Mouse (Mus musculus): ENCODE measurements around the gene Fry. TPM values are rescaled to one million over a fixed set of nuclear protein-coding genes. Genes with fewer than 3 reads are reported as not detected.

Fry gene
- polyA plus RNA-seq, 1 experiment from 2014 or later: 10.2 TPM

DNA sequence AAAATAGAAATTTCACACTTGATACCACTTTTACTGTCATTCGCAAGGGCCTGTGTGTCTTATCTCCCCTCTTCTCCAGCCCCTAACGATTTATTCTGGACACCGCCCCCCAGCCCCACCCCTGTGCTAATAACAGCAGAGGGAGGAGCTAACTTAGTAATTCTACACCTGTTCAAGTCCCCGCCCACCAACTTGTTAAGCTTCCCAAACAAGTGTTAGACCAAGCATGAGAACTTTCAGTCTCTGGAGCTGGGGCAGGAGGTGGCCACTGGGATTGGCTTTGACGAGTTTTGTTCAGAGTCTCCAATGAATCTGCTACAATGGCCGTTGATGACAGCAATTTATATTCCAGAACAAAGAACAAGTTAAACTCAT lies 77.8 kb downstream of the Fry start:
- H3K36me3 ChIP-seq: no peaks in the 10 kb centered on the region
- H3K27ac ChIP-seq: no peak overlapping the region
- no peaks in the 10 kb centered on the region for H3K9me3 ChIP-seq
- no peak for ATAC-seq (ENCODE audit: insufficient number of reproducible peaks, insufficient read depth, low FRiP score, low TSS enrichment)
- no peak overlapping the region for H3K9ac ChIP-seq
- WGBS: 3% methylated on average over 6 of the region's 6 CpGs
- peak overlapping the region; percentile 35 for H3K4me3 ChIP-seq
- H3K4me2 ChIP-seq (replicated peaks): peak overlapping the region; percentile 58
- H3K27me3 ChIP-seq: no peaks in the 10 kb centered on the region
- H3K4me1 ChIP-seq: peaks cover 12% of the 10 kb centered on the region

DNA sequence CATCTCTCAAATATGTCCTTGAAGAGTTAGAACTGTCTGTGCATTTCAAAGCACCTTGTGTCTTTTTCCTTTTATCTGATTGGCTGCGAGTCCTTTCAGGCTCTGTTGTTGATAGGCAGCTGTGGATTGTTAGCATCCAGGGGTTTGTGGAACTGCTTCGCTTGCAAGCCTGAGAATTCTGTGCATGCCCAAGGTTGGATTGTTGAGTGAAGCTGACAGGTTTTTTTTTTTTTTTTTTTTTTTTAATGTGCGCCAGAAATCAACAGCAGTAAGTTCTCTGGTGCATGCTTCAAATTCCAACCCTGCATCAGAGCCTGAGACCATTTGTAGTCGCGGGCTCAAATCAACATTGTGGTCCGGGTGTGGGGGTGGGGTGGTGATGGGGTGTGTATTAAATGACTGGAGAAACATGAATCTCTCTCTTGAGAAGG lies 78.5 kb downstream of the Fry start:
- 14% methylated on average over 6 of the region's 6 CpGs for WGBS
- Histone ChIP-seq H3K9me3 (no peaks in the 10 kb centered on the region), H3K4me2 (replicated peaks) (peak overlapping the region; percentile 58), H3K27ac (no peak overlapping the region), H3K4me3 (peak overlapping the region; percentile 35), H3K27me3 (no peaks in the 10 kb centered on the region), H3K4me1 (peaks cover 12% of the 10 kb centered on the region), H3K9ac (no peak overlapping the region), H3K36me3 (no peaks in the 10 kb centered on the region)
- ATAC-seq (ENCODE audit: insufficient number of reproducible peaks, insufficient read depth, low FRiP score, low TSS enrichment): no peak

DNA sequence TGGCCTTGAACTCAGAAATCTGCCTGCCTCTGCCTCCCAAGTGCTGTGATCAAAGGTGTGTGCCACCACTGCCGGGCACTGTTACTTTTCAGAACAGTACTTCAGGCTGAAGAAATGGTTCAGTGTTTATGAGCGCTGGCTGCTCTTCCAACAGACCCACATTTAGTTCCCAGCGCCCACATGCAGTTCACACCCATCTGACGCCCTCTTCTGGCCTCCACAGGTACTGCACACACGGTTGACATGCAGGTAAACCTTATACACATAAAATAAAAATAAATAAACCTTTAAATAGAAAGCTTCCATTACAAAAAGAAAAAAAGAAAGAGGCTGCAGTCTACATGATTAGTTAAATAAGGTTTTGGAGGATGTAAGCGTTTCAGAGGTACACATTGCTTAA lies 88.3 kb downstream of the Fry start:
- Histone ChIP-seq H3K9ac (no peak overlapping the region), H3K4me1 (peaks cover 8% of the 10 kb centered on the region; the same call in 1 of the 2 replicates), H3K9me3 (no peaks in the 10 kb centered on the region), H3K27me3 (no peaks in the 10 kb centered on the region), H3K4me2 (replicated peaks) (no peak overlapping the region), H3K4me3 (no peak overlapping the region), H3K27ac (no peak overlapping the region), H3K36me3 (no peaks in the 10 kb centered on the region)
- WGBS: 86% methylated on average over 6 of the region's 6 CpGs
- no peak for ATAC-seq (ENCODE audit: insufficient number of reproducible peaks, insufficient read depth, low FRiP score, low TSS enrichment)

DNA sequence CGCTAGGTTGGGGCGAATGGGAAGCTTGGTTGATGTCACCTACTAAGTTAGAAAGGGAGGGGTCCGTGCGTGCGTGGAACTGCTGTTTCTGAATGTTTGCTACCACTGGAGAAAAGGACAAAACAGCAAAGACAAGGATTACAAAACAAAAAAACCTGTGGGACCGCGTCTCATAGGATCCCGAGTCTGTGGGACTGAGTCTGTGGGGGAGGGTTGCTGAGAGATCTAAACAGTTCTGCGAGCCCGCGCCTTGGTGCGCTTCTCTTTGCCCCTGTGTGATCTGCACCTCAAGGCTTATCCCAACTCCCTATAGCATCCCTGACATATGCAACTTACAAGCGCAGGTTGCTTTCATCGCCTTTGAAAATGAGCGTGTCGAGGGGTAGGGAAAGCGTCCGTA lies 89.2 kb downstream of the Fry start:
- Histone ChIP-seq H3K9me3 (no peaks in the 10 kb centered on the region), H3K4me2 (replicated peaks) (peak overlapping the region; percentile 23), H3K9ac (no peak overlapping the region), H3K27ac (no peak overlapping the region), H3K4me1 (peaks cover 8% of the 10 kb centered on the region; the same call in 1 of the 2 replicates), H3K4me3 (no peak overlapping the region), H3K27me3 (no peaks in the 10 kb centered on the region), H3K36me3 (no peaks in the 10 kb centered on the region)
- WGBS: 45% methylated on average over 18 of the region's 18 CpGs
- no peak; the same call in 1 of the 2 replicates for ATAC-seq (ENCODE audit: insufficient number of reproducible peaks, insufficient read depth, low FRiP score, low TSS enrichment)

DNA sequence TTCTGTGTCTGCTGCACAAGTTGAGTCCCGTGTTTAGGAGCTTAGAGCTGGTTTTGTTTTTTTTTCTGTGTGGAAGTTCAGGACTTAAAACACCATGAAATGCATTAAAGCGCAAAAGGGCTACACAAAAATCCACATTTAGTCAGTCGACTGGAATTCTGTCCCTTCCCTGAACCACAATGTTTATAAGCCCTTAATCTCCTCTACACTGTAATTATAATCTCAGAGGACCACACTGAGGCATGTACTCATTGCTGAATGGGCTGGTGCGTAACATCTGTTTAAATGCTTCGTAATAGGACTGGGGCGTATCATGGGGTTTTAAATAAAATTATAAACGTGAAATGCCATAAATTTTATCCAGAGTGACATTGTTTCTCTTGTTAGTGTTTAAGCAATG lies 89.6 kb downstream of the Fry start:
- H3K27me3 ChIP-seq: no peaks in the 10 kb centered on the region
- peaks cover 8% of the 10 kb centered on the region; the same call in 1 of the 2 replicates for H3K4me1 ChIP-seq
- peak overlapping the region; percentile 23 for H3K4me2 ChIP-seq (replicated peaks)
- no peak overlapping the region for H3K9ac ChIP-seq
- no peaks in the 10 kb centered on the region for H3K9me3 ChIP-seq
- H3K36me3 ChIP-seq: no peaks in the 10 kb centered on the region
- 35% methylated on average over 7 of the region's 7 CpGs for WGBS
- H3K4me3 ChIP-seq: no peak overlapping the region
- no peak for ATAC-seq (ENCODE audit: insufficient number of reproducible peaks, insufficient read depth, low FRiP score, low TSS enrichment)
- no peak overlapping the region for H3K27ac ChIP-seq

DNA sequence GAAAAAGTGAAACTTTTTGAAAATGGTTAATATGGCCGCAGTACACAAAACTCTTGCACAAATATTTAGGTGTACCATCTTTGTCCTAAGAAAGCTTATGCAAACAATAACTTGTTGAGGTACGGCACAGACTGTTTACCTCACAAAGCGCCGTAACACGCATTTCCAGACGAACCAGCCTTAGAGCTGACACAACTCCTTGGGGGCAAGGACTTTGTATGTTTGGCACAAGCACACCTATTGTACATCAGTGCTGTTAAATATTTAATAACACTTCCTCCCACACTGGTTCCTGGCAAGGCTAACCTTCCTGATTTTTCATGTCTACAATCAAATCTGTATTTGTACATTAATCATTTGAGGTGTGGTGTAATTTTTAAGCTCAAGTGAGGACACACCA lies 95.6 kb downstream of the Fry start:
- H3K4me2 ChIP-seq (replicated peaks): no peak overlapping the region
- H3K27me3 ChIP-seq: no peaks in the 10 kb centered on the region
- H3K9me3 ChIP-seq: no peaks in the 10 kb centered on the region
- no peaks in the 10 kb centered on the region for H3K36me3 ChIP-seq
- no peak for ATAC-seq (ENCODE audit: insufficient number of reproducible peaks, insufficient read depth, low FRiP score, low TSS enrichment)
- 87% methylated on average over 6 of the region's 6 CpGs for WGBS
- no peak overlapping the region for H3K9ac ChIP-seq
- no peaks in the 10 kb centered on the region for H3K4me1 ChIP-seq
- no peak overlapping the region for H3K27ac ChIP-seq
- no peak overlapping the region for H3K4me3 ChIP-seq

DNA sequence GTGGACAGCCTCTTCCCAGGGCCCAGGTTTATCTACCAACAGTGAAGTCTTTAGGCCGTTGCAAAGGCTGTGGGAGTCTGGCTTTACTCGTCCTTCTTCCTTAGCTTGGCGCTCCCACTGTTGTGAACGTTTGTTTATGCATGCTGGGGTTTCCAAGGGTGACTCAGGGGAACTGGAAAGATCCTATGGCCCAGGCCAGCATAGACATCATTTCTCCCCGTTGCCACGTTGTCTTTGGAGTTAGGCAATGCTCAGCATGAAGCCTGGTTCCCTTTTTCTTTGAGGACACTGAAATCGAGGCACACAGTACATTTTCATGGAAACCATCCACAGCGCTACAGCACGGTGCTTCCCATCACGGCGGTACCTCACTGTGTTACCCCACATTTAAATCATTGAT lies 97.6 kb downstream of the Fry start:
- no peaks in the 10 kb centered on the region for H3K36me3 ChIP-seq
- no peaks in the 10 kb centered on the region for H3K27me3 ChIP-seq
- H3K4me2 ChIP-seq (replicated peaks): no peak overlapping the region
- H3K9ac ChIP-seq: no peak overlapping the region
- no peak overlapping the region for H3K27ac ChIP-seq
- no peak overlapping the region for H3K4me3 ChIP-seq
- no peaks in the 10 kb centered on the region for H3K4me1 ChIP-seq
- ATAC-seq (ENCODE audit: insufficient number of reproducible peaks, insufficient read depth, low FRiP score, low TSS enrichment): no peak
- 71% methylated on average over 11 of the region's 11 CpGs for WGBS
- H3K9me3 ChIP-seq: no peaks in the 10 kb centered on the region

DNA sequence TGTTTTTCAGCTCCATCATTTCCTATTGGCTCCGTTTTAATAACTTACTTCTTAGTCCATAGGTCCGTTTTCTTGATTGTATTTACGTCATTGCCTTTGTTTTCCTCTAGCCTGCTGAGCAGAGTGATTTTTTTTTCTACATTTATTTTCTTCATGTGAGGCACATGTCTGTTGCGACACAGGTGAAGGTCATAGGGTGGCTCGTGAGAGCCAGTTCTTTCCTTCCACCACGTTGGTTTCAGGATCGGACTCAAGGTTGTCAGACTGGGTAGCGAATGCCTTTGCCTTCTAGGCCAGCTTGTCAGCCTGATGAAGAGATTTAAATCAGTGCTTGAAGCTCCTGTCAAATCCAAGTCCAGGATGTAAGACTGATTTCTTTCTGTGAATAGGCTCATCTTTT lies 101.0 kb downstream of the Fry start:
- no peak for ATAC-seq (ENCODE audit: insufficient number of reproducible peaks, insufficient read depth, low FRiP score, low TSS enrichment)
- no peak overlapping the region for H3K27ac ChIP-seq
- no peak overlapping the region for H3K9ac ChIP-seq
- no peaks in the 10 kb centered on the region for H3K4me1 ChIP-seq
- H3K4me3 ChIP-seq: no peak overlapping the region
- WGBS: 87% methylated on average over 8 of the region's 8 CpGs
- no peak overlapping the region for H3K4me2 ChIP-seq (replicated peaks)
- H3K27me3 ChIP-seq: no peaks in the 10 kb centered on the region
- H3K36me3 ChIP-seq: no peaks in the 10 kb centered on the region
- no peaks in the 10 kb centered on the region for H3K9me3 ChIP-seq

DNA sequence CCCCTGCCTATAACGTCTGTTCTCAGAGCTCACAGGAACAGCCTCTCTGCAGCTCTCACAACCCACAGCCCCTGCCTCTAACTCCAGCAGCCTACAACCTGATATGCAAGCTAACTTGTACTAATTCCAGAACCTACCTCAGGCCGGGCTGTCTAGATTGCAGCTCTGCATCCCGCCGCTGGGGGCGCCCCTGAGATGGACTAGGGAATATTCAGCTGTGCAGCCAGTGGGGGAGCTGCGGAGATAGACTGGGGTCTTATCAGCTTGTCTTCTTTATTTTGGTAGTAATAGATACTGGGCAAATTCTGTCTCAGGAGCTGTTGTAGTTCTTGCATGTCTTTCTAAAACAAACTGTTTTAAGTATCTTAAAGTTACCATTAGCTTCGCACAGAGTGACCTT lies 101.9 kb downstream of the Fry start:
- no peaks in the 10 kb centered on the region for H3K9me3 ChIP-seq
- H3K4me2 ChIP-seq (replicated peaks): no peak overlapping the region
- no peak for ATAC-seq (ENCODE audit: insufficient number of reproducible peaks, insufficient read depth, low FRiP score, low TSS enrichment)
- 37% methylated on average over 7 of the region's 7 CpGs for WGBS
- no peak overlapping the region for H3K27ac ChIP-seq
- H3K4me1 ChIP-seq: no peaks in the 10 kb centered on the region
- H3K4me3 ChIP-seq: no peak overlapping the region
- H3K36me3 ChIP-seq: no peaks in the 10 kb centered on the region
- H3K27me3 ChIP-seq: no peaks in the 10 kb centered on the region
- no peak overlapping the region for H3K9ac ChIP-seq

DNA sequence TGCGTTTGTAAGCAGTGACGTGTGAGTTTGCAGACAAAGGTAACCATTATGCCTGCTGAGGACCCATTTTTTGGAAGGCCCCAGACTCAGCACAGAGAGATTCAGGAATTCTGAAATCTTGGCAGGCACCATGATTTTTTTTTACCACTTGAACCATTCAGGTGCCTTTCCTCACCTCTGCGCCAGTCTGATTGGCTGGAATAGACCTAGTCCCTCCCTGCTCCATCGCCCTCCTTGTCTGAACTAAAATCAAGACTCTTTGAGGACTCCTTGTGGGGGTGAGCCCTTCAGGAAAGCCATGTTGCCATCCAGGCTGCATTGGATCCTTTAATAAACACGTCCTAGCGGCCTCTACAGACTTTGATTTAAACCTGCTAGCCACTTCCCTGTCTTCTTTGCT lies 103.4 kb downstream of the Fry start:
- no peak for ATAC-seq (ENCODE audit: insufficient number of reproducible peaks, insufficient read depth, low FRiP score, low TSS enrichment)
- Histone ChIP-seq H3K4me3 (no peak overlapping the region), H3K4me2 (replicated peaks) (no peak overlapping the region), H3K27me3 (no peaks in the 10 kb centered on the region), H3K9me3 (no peaks in the 10 kb centered on the region), H3K4me1 (no peaks in the 10 kb centered on the region), H3K9ac (no peak overlapping the region), H3K27ac (no peak overlapping the region), H3K36me3 (no peaks in the 10 kb centered on the region)
- WGBS: 79% methylated on average over 6 of the region's 6 CpGs

DNA sequence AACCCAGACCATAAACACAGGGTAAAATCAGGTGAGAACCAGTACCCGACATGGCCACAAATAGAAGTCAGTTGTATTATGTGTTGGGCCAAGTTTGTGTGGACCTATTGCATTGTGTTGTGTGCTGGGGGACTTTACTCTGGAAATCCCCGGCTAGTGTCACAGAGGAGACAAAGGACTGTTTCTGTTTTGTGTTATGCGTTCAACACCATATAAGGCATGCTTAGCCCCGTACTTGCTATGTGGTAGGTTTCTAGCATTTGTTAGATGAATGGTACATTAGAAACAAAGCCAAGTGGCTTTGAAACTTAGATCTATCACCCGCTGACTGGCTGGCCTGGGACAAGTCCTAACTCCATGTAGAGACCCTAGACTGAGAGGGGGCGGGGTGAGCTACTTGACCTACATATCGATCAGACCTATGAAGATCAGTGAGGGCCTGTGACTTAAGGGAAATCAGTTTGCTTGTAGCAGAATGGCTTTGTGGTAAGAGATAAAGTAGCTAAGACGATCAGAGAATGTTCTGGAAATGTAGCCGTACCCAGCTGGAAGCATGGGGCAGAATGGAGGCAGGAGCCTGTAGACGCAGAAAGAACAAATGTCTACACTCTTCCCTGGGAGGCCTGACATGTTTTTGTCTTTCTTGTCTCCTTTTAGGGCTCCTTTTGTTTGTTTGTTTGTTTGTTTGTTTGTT lies 105.2 kb downstream of the Fry start:
- H3K27ac ChIP-seq: no peak overlapping the region
- H3K36me3 ChIP-seq: no peaks in the 10 kb centered on the region
- no peak overlapping the region for H3K4me2 ChIP-seq (replicated peaks)
- 85% methylated on average over 10 of the region's 10 CpGs for WGBS
- no peak overlapping the region for H3K9ac ChIP-seq
- no peaks in the 10 kb centered on the region for H3K4me1 ChIP-seq
- H3K27me3 ChIP-seq: no peaks in the 10 kb centered on the region
- H3K9me3 ChIP-seq: no peaks in the 10 kb centered on the region
- ATAC-seq (ENCODE audit: insufficient number of reproducible peaks, insufficient read depth, low FRiP score, low TSS enrichment): no peak
- no peak overlapping the region for H3K4me3 ChIP-seq

DNA sequence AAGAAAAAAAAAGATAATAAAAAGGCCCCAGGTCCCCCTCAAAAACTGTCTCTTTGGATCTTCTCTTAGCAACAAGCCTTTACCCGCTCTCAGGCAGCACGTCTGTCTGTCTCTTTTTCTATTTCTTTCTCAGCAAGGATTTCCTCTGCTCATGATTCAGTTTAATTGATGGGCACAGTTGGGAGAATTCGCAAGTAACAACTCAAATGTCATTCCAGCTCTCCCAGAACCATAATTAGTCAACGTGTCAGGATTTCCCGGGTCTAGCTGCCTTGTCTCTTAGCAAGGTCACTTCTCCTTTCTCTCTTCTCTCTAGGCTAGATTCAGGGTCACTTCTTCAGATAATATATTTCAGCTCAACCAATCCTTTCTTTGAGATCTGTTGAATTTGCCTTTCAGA lies 110.6 kb downstream of the Fry start:
- peaks cover 3% of the 10 kb centered on the region; the same call in 1 of the 2 replicates for H3K4me1 ChIP-seq
- H3K9ac ChIP-seq: no peak overlapping the region
- H3K36me3 ChIP-seq: no peaks in the 10 kb centered on the region
- no peak overlapping the region for H3K27ac ChIP-seq
- H3K4me2 ChIP-seq (replicated peaks): no peak overlapping the region
- WGBS: 75% methylated on average over 5 of the region's 5 CpGs
- no peaks in the 10 kb centered on the region for H3K27me3 ChIP-seq
- no peak for ATAC-seq (ENCODE audit: insufficient number of reproducible peaks, insufficient read depth, low FRiP score, low TSS enrichment)
- H3K4me3 ChIP-seq: no peak overlapping the region
- H3K9me3 ChIP-seq: no peaks in the 10 kb centered on the region
